In genomic region chr2:178457414-178457813, GRCm38 (mm10) we compare ENCODE assay signal across 18 mouse cellular contexts. TPM values are rescaled to one million over a fixed set of nuclear protein-coding genes. Genes with fewer than 3 reads are reported as not detected.
"Had no signal": no experiment of that assay in that cellular context is flagged by ENCODE, and none has a peak within 500 bp of the region (broad histone marks: within the 10 kb centered on the region; RNA-seq: fewer than 3 reads in every experiment).

No protein-coding gene starts in this region.

- H3K27ac ChIP-seq: neural tube, embryonic 12.5 days; neural tube, embryonic 13.5 days; stomach, embryonic 15.5 days had no signal

- H3K4me2 ChIP-seq: neural tube, embryonic 12.5 days; neural tube, embryonic 13.5 days; stomach, embryonic 15.5 days had no signal

- DNase-seq: retina, postnatal 1 day; right cerebral cortex, adult 18-20 months; right cerebral cortex, postnatal 14 days; right cerebral cortex, postnatal 25 days; right cerebral cortex, postnatal 4 days; spleen, adult 18-20 months; thymus, adult 18-20 months; thymus, adult 2 months; thymus, postnatal 14 days; thymus, postnatal 25 days; thymus, postnatal 36 days; thymus, postnatal 4 days had no signal

- H3K9me3 ChIP-seq: neural tube, embryonic 12.5 days; neural tube, embryonic 13.5 days; stomach, embryonic 15.5 days had no signal

- H3K36me3 ChIP-seq: neural tube, embryonic 12.5 days; neural tube, embryonic 13.5 days; stomach, embryonic 15.5 days had no signal

- H3K9ac ChIP-seq: neural tube, embryonic 12.5 days; neural tube, embryonic 13.5 days; stomach, embryonic 15.5 days had no signal

- H3K4me3 ChIP-seq: neural tube, embryonic 12.5 days; neural tube, embryonic 13.5 days; stomach, embryonic 15.5 days had no signal

- H3K27me3 ChIP-seq: neural tube, embryonic 12.5 days; neural tube, embryonic 13.5 days; stomach, embryonic 15.5 days had no signal

RNA-seq across cellular contexts. Expression of gene Cdh26, which starts 27.1 kb away (rescaled TPM):
- total RNA-seq: neutrophil, adult 5-6 weeks had no signal
- polyA plus RNA-seq: neural tube, embryonic 13.5 days; spleen, adult 2 months had no signal

RNA-seq across cellular contexts. Expression of gene Sycp2, which starts 49.9 kb away (rescaled TPM):
- polyA plus RNA-seq: small intestine, adult 2 months; spleen, adult 2 months; thymus, adult 2 months had no signal
